Mouse (Mus musculus): ENCODE results near the gene Kcng4. TPM values are rescaled to one million over a fixed set of nuclear protein-coding genes. Genes with fewer than 3 reads are reported as not detected.

The Kcng4 gene
- total and polyA plus RNA-seq, 2 experiments from 2014 or later, result 0.10 TPM; not detected in 1

GRCm38 (mm10) chr8:119625788-119626187, 9.7 kb downstream of the Kcng4 start:
- H3K27ac ChIP-seq (ENCODE audit: low read depth), result no peak overlapping the region
- peaks cover 5% of the 10 kb centered on the region; the same call in 1 of the 2 replicates for H3K4me1 ChIP-seq (ENCODE audit: control insufficient read depth, insufficient read depth)
- no peaks in the 10 kb centered on the region for H3K9me3 ChIP-seq (replicated peaks; ENCODE audit: control insufficient read depth, low read length)
- 0 out of 2 replicates have a peak, but pooled peaks cover 6% of the 10 kb centered on the region for H3K27me3 ChIP-seq (ENCODE audit: control insufficient read depth, insufficient read depth, low read length)
- H3K4me3 ChIP-seq (ENCODE audit: low read depth, low read length), result no peak overlapping the region
- no peak overlapping the region for H3K4me2 ChIP-seq (ENCODE audit: low read depth, low read length)
- ATAC-seq (ENCODE audit: insufficient read depth, low read depth) (no peak), DNase-seq (ENCODE audit: low spot score) (no peak)
- H3K36me3 ChIP-seq (replicated peaks; ENCODE audit: control insufficient read depth, insufficient read depth, low read length), result no peaks in the 10 kb centered on the region
- WGBS, result 76% methylated on average over 22 of the region's 22 CpGs
- no peak overlapping the region for H3K9ac ChIP-seq (replicated peaks; ENCODE audit: low read depth, low read length)
- TF ChIP-seq EP300 (IDR thresholded peaks at IDR 0.05; ENCODE audit: low read depth) (no peak), CTCF (IDR thresholded peaks at IDR 0.05; ENCODE audit: low read depth) (no peak)

GRCm38 (mm10) chr8:119624916-119625315, 10.6 kb downstream of the Kcng4 start:
- Histone ChIP-seq H3K9ac (replicated peaks; ENCODE audit: low read depth, low read length) (no peak overlapping the region), H3K4me2 (ENCODE audit: low read depth, low read length) (no peak overlapping the region), H3K4me3 (ENCODE audit: low read depth, low read length) (no peak overlapping the region), H3K4me1 (ENCODE audit: control insufficient read depth, insufficient read depth) (peaks cover 6% of the 10 kb centered on the region; the same call in 1 of the 2 replicates), H3K9me3 (replicated peaks; ENCODE audit: control insufficient read depth, low read length) (no peaks in the 10 kb centered on the region), H3K36me3 (replicated peaks; ENCODE audit: control insufficient read depth, insufficient read depth, low read length) (no peaks in the 10 kb centered on the region), H3K27me3 (ENCODE audit: control insufficient read depth, insufficient read depth, low read length) (0 out of 2 replicates have a peak, but pooled peaks cover 6% of the 10 kb centered on the region), H3K27ac (ENCODE audit: low read depth) (no peak overlapping the region)
- DNase-seq (ENCODE audit: low spot score) (no peak), ATAC-seq (ENCODE audit: insufficient read depth, low read depth) (no peak)
- TF ChIP-seq EP300 (IDR thresholded peaks at IDR 0.05; ENCODE audit: low read depth) (no peak), CTCF (IDR thresholded peaks at IDR 0.05; ENCODE audit: low read depth) (no peak)
- WGBS, result 85% methylated on average over 7 of the region's 7 CpGs

DNA sequence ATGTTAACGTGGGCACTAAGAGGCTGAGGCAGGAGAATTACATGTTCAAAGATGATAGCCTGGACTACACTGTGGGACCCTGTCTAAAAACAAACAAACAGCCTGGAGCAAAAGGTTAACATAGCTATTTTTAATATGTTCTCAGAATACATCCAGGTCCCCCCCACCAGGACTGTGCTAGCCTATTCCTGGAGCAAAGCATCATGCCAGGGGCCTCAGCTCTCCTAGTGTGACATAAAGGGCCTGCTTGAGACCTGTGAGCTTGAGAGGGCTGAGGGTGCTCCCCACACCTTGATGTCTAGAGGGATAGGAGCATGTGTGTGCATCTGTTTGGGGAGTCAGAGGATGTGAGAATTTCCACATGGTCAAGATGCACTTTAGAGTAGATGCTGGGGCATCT, 11.7 kb downstream of the Kcng4 start:
- no peak for TF ChIP-seq CTCF (IDR thresholded peaks at IDR 0.05; ENCODE audit: low read depth)
- no peak for TF ChIP-seq EP300 (IDR thresholded peaks at IDR 0.05; ENCODE audit: low read depth)
- no peak for ATAC-seq (ENCODE audit: insufficient read depth, low read depth)
- H3K27me3 ChIP-seq (ENCODE audit: control insufficient read depth, insufficient read depth, low read length), result 0 out of 2 replicates have a peak, but pooled peaks cover 6% of the 10 kb centered on the region
- no peak for DNase-seq (ENCODE audit: low spot score)
- H3K9me3 ChIP-seq (replicated peaks; ENCODE audit: control insufficient read depth, low read length), result no peaks in the 10 kb centered on the region
- H3K4me3 ChIP-seq (ENCODE audit: low read depth, low read length), result no peak overlapping the region
- 80% methylated on average over 1 of the region's 1 CpGs for WGBS
- H3K4me1 ChIP-seq (ENCODE audit: control insufficient read depth, insufficient read depth), result peaks cover 6% of the 10 kb centered on the region; the same call in 1 of the 2 replicates
- H3K4me2 ChIP-seq (ENCODE audit: low read depth, low read length), result no peak overlapping the region
- H3K27ac ChIP-seq (ENCODE audit: low read depth), result no peak overlapping the region
- no peaks in the 10 kb centered on the region for H3K36me3 ChIP-seq (replicated peaks; ENCODE audit: control insufficient read depth, insufficient read depth, low read length)
- no peak overlapping the region for H3K9ac ChIP-seq (replicated peaks; ENCODE audit: low read depth, low read length)

GRCm38 (mm10) chr8:119623061-119623460, 12.4 kb downstream of the Kcng4 start:
- Histone ChIP-seq H3K4me3 (ENCODE audit: low read depth, low read length) (no peak overlapping the region), H3K9me3 (replicated peaks; ENCODE audit: control insufficient read depth, low read length) (no peaks in the 10 kb centered on the region), H3K4me2 (ENCODE audit: low read depth, low read length) (no peak overlapping the region), H3K36me3 (replicated peaks; ENCODE audit: control insufficient read depth, insufficient read depth, low read length) (no peaks in the 10 kb centered on the region), H3K27me3 (ENCODE audit: control insufficient read depth, insufficient read depth, low read length) (0 out of 2 replicates have a peak, but pooled peaks cover 6% of the 10 kb centered on the region), H3K4me1 (ENCODE audit: control insufficient read depth, insufficient read depth) (peaks cover 6% of the 10 kb centered on the region; the same call in 1 of the 2 replicates), H3K9ac (replicated peaks; ENCODE audit: low read depth, low read length) (no peak overlapping the region), H3K27ac (ENCODE audit: low read depth) (no peak overlapping the region)
- TF ChIP-seq CTCF (IDR thresholded peaks at IDR 0.05; ENCODE audit: low read depth), result no peak
- DNase-seq (ENCODE audit: low spot score) (no peak), ATAC-seq (ENCODE audit: insufficient read depth, low read depth) (no peak)
- WGBS, result 77% methylated on average over 8 of the region's 8 CpGs

DNA sequence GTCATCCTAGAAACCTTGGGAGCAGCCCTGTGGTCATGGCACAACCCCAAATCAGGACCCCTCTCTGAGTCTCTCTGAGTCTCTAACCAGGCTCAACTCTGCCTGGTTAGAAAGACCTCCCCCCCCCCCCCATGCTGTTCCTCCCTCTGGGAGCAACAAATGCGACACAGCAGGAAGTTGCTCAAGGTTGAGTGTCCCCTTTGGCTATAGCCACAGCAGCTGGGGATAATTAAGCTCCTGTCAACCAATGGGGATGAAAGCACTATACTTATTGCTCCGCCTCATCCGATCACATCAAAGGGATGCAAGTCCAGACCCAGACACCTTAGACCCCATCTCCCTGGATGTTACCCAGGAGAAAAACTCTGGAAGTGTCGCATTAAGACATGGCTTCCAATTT, 12.9 kb downstream of the Kcng4 start:
- TF ChIP-seq EP300 (IDR thresholded peaks at IDR 0.05; ENCODE audit: low read depth) (no peak), CTCF (IDR thresholded peaks at IDR 0.05; ENCODE audit: low read depth) (no peak)
- Histone ChIP-seq H3K27ac (ENCODE audit: low read depth) (no peak overlapping the region), H3K4me2 (ENCODE audit: low read depth, low read length) (no peak overlapping the region), H3K27me3 (ENCODE audit: control insufficient read depth, insufficient read depth, low read length) (0 out of 2 replicates have a peak, but pooled peaks cover 6% of the 10 kb centered on the region), H3K9me3 (replicated peaks; ENCODE audit: control insufficient read depth, low read length) (no peaks in the 10 kb centered on the region), H3K9ac (replicated peaks; ENCODE audit: low read depth, low read length) (no peak overlapping the region), H3K4me1 (ENCODE audit: control insufficient read depth, insufficient read depth) (peaks cover 6% of the 10 kb centered on the region; the same call in 1 of the 2 replicates), H3K36me3 (replicated peaks; ENCODE audit: control insufficient read depth, insufficient read depth, low read length) (no peaks in the 10 kb centered on the region), H3K4me3 (ENCODE audit: low read depth, low read length) (no peak overlapping the region)
- DNase-seq (ENCODE audit: low spot score) (no peak), ATAC-seq (ENCODE audit: insufficient read depth, low read depth) (no peak)
- 65% methylated on average over 4 of the region's 4 CpGs for whole genome bisulfite sequencing
